Mouse (Mus musculus) heart, embryonic 15.5 days (tissue): ENCODE data around the gene Cfl1. TPM values are rescaled to one million over a fixed set of nuclear protein-coding genes. Genes with fewer than 3 reads are reported as not detected.
A peak's percentile ranks its signal among the peaks of the same experiment; 100 is the strongest.

Experiments used
- ATAC-seq: fragments of 200-750 bp; cut with Nextera tagmentation; replicated peaks from 2 replicates; pipeline ENCODE4 v1.8.0; 2017; ENCODE audit warnings: low read depth, moderate TSS enrichment; ENCODE audit not compliant: insufficient number of reproducible peaks, insufficient read depth, low FRiP score
- H3K27ac ChIP-seq: fragments of 300-500 bp; sonication (generic); 2 replicates; pipeline ENCODE4 v1.5.1; 2015; ENCODE audit warnings: mild to moderate bottlenecking, inconsistent platforms
- H3K27me3 ChIP-seq: fragments of 300-500 bp; sonication (generic); 2 replicates; pipeline ENCODE4 v1.6.1; 2015; ENCODE audit warnings: inconsistent platforms
- H3K36me3 ChIP-seq: fragments of 300-500 bp; sonication (generic); 2 replicates; pipeline ENCODE4 v1.6.1; 2015; ENCODE audit warnings: mild to moderate bottlenecking, inconsistent platforms
- H3K4me1 ChIP-seq: fragments of 300-500 bp; sonication (generic); replicated peaks from 2 replicates; pipeline ENCODE4 v1.6.1; 2015; ENCODE audit warnings: inconsistent platforms
- H3K4me2 ChIP-seq: fragments of 300-500 bp; sonication (generic); 2 replicates; pipeline ENCODE4 v1.6.1; 2015; ENCODE audit warnings: inconsistent platforms, mild to moderate bottlenecking, moderate library complexity
- H3K4me3 ChIP-seq: fragments of 300-500 bp; sonication (generic); 2 replicates; pipeline ENCODE4 v1.5.1; 2015; ENCODE audit warnings: mild to moderate bottlenecking, inconsistent platforms
- H3K9ac ChIP-seq: fragments of 300-500 bp; sonication (generic); 2 replicates; pipeline ENCODE4 v1.6.1; 2015; ENCODE audit warnings: mild to moderate bottlenecking, inconsistent platforms
- H3K9me3 ChIP-seq: fragments of 300-500 bp; sonication (generic); replicated peaks from 2 replicates; pipeline ENCODE4 v1.6.1; 2016; ENCODE audit warnings: inconsistent platforms
- WGBS: fragments of 180-500 bp; shearing (Covaris S2); methylation state at CpG from one replicate; pipeline ENCODE4 v1.1.7; 2015; ENCODE audit warnings: mixed read lengths; 5-methylcytosine and 5-hydroxymethylcytosine counted together
- polyA plus RNA-seq: library from polyadenylated mRNA; unstranded; fragments of >200 nt; fragmentation: Nextera tagmentation; extraction: Ambion mirVana; gene quantifications from 2 replicates; pipeline ENCODE4 v1.2.1, GENCODE M21; 2015

Cfl1 gene
- polyA plus RNA-seq, 1 experiment from 2014 or later, result 1,578 TPM

DNA sequence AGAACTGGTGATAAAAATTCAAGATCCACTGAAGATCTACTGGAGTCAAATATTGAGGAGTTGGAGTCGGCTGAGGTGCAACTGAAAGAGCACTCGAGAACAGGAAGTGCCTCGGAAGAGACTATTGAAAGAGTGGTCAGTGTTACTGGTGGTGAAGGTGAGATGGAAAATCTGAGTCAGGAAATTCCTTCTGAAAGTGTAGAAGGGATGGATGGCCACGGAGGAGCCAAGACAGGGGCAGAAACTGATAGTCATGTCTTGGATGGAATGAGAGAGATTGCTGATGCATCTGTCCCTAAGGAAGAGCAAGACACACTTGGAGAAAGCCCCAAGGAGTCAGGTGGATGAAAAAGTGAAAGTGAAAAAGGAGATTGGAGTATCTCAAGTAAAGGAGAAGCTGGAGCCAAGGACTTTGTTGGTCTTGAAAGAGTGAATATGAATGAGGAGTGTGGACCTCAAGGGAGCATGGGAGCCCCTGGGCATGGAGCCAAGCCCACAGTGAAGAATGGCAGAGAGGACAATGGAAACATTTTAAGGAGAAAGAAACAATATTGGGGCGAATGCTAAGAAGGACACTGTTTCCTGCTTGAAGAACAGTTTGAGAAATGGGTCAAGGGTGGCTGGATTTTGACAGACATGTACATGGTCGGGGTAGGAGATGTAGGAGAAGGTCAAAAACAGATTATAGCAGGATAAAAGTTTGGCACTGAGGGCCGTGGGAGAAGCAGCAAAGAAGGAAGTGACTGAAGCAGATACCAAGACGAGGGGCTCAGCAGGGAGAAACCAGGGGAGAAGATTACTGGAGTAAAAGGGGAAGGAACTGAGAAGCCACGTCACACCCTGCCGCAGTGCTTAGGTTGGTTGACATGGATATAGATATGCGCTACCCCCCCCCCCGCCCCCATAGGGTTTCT lies 22.1 kb downstream of the Cfl1 start:
- Histone ChIP-seq H3K36me3 (no peaks in the 10 kb centered on the region), H3K9ac (no peak overlapping the region), H3K27me3 (no peaks in the 10 kb centered on the region), H3K9me3 (no peaks in the 10 kb centered on the region), H3K4me3 (no peak overlapping the region), H3K4me1 (peaks cover 29% of the 10 kb centered on the region), H3K4me2 (peak overlapping the region; percentile 87), H3K27ac (peak overlapping the region; percentile 2; the same call in 1 of the 2 replicates)
- no peak for ATAC-seq
- WGBS, result 60% methylated on average over 12 of the region's 12 CpGs

DNA sequence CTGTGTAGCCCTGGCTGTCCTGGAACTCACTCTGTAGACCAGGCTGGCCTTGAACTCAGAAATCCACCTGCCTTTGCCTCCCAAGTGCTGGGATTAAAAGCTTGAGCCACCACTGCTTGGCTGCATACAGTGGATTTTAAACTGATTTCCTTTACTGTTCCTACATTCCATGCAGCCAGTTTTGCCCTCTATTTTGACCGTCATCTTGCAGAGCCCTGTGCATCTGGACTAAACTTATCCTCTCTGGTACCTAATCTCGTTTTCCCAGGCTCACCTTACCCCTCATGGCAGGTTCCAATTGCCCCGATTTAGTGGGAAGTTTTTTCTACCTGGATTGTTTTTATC lies 22.7 kb downstream of the Cfl1 start:
- no peak overlapping the region for H3K27ac ChIP-seq
- H3K27me3 ChIP-seq, result no peaks in the 10 kb centered on the region
- H3K36me3 ChIP-seq, result no peaks in the 10 kb centered on the region
- H3K4me3 ChIP-seq, result no peak overlapping the region
- H3K4me1 ChIP-seq, result peaks cover 29% of the 10 kb centered on the region
- ATAC-seq, result no peak
- H3K9me3 ChIP-seq, result no peaks in the 10 kb centered on the region
- peak overlapping the region; percentile 87; the same call in 1 of the 2 replicates for H3K4me2 ChIP-seq
- H3K9ac ChIP-seq, result no peak overlapping the region
- WGBS, result 84% methylated on average over 3 of the region's 3 CpGs

DNA sequence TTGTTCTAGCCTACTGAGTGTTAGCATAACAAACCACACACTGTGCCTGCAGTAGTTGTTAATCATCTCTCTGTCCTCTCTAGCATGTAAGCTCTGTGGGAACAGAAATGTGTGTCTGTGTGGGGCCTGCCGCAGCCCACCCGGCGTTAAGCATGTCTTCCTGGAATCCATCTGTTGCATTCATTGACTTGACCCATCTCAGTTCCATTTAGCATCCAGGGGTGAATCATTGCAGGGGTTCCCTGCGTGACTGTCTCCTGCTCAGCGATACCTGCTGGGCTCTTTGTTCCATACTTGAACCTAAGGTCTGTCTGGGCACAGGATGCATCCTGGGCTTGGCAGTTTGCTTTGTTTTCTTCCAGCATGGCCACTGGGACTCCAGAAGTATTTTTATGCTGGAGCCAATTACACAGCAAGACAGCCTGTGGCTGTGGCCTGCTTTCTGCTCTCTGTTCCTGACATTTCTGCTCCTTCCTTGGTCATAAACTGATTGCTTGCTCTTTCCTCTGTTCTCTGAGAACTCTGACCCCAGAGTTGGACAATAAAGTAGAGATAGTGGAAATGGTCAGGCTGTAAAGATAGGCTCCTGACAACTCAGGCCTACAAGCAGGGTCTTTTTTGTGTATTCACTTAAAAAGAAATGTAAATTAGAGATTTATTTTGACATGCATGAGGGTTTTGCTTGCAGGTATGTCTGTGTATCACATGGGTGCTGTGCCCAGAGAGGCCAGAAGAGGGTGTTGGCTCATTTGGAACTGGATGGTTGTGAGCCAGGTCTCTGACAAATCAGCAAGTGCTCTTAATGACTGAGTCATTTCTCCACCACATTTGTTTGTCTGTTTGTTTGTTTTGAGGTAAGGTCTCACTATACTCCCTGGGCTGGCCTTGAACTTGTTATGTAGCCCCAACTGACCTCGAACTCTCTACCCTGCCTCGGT lies 25.9 kb downstream of the Cfl1 start:
- Histone ChIP-seq H3K4me1 (peaks cover 15% of the 10 kb centered on the region), H3K4me2 (no peak overlapping the region), H3K9ac (no peak overlapping the region), H3K9me3 (no peaks in the 10 kb centered on the region), H3K27me3 (no peaks in the 10 kb centered on the region), H3K36me3 (no peaks in the 10 kb centered on the region), H3K4me3 (no peak overlapping the region), H3K27ac (no peak overlapping the region)
- 89% methylated on average over 7 of the region's 7 CpGs for WGBS
- ATAC-seq, result no peak

DNA sequence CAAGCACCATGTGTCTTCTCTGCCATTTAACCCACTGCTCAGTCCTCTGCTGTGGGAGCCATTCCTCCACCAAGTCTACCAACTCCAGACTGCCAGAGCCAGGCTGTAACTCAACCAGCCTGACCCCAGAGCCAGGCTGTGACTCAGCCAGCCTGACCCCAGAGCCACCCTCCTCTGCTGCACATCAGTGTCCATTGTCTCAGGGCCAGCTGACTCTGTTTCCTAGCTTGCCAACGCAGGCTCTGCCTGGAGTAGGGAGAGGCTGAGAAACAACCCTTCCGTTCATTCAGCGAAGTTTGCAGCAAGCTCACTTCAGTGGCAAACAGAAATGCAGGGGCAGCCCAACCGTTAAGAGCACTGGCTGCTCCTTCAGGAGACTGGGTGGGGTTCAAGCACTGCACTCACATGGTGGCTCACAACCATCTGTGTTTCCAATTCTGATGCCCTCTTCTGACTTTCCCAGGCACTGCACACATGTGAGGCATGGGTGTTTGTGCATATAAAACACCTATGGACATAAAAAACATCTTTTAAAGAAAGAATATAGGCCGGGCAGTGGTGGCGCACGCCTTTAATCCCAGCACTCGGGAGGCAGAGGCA lies 26.8 kb downstream of the Cfl1 start:
- Histone ChIP-seq H3K27me3 (no peaks in the 10 kb centered on the region), H3K4me3 (no peak overlapping the region), H3K4me2 (no peak overlapping the region), H3K9ac (no peak overlapping the region), H3K27ac (no peak overlapping the region), H3K36me3 (no peaks in the 10 kb centered on the region), H3K4me1 (peaks cover 8% of the 10 kb centered on the region), H3K9me3 (no peaks in the 10 kb centered on the region)
- no peak; the same call in 1 of the 2 replicates for ATAC-seq
- WGBS, result 78% methylated on average over 8 of the region's 8 CpGs

DNA sequence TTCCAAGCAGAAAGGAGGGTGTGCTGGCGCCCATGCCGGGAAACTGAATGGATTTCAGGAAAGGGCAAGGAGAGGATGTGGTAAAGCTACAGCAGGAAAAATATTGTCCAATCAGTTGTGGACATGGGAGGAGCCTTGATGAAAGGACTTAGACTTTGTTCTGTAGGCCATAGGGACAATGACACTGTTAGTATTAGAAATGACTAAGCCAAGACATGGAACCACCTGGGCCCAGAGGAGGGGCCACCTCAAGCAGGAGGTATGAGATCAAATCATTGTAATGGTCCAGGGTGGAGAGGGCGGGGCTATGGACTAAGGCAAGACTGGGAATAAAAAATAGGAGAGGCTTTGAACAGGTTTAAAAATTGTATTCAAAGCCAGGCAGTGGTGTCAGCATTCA lies 28.5 kb downstream of the Cfl1 start:
- ATAC-seq, result no peak
- Histone ChIP-seq H3K27me3 (no peaks in the 10 kb centered on the region), H3K9me3 (no peaks in the 10 kb centered on the region), H3K4me3 (no peak overlapping the region), H3K27ac (no peak overlapping the region), H3K9ac (no peak overlapping the region), H3K36me3 (no peaks in the 10 kb centered on the region), H3K4me2 (no peak overlapping the region), H3K4me1 (no peaks in the 10 kb centered on the region)
- 85% methylated on average over 3 of the region's 3 CpGs for WGBS

DNA sequence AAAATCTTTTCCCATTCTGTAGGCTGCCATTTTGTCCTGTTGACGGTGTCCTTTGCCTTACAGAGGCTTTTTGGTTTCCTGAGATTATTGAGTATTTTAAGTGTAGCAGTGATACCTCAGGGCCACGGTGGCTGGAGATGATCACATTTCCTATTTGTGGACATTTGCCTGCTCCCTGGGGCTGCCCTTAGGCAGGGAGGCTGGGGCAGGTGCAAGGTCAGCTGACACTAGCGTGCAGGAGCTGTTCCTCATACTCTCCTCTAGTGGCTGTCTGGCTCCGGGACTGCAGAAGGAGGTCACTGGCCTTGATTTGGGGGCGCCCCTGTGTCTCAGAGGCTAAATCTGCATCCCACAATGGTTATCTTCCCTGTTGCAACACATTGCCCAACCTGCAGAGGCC lies 34.9 kb downstream of the Cfl1 start:
- 70% methylated on average over 5 of the region's 5 CpGs for WGBS
- 0 out of 2 replicates have a peak, but pooled peaks cover under 1% of the 10 kb centered on the region for H3K27me3 ChIP-seq
- H3K9me3 ChIP-seq, result no peaks in the 10 kb centered on the region
- no peak overlapping the region for H3K4me2 ChIP-seq
- no peaks in the 10 kb centered on the region for H3K36me3 ChIP-seq
- no peak overlapping the region for H3K9ac ChIP-seq
- ATAC-seq, result no peak
- H3K27ac ChIP-seq, result no peak overlapping the region
- peaks cover 5% of the 10 kb centered on the region for H3K4me1 ChIP-seq
- H3K4me3 ChIP-seq, result no peak overlapping the region

DNA sequence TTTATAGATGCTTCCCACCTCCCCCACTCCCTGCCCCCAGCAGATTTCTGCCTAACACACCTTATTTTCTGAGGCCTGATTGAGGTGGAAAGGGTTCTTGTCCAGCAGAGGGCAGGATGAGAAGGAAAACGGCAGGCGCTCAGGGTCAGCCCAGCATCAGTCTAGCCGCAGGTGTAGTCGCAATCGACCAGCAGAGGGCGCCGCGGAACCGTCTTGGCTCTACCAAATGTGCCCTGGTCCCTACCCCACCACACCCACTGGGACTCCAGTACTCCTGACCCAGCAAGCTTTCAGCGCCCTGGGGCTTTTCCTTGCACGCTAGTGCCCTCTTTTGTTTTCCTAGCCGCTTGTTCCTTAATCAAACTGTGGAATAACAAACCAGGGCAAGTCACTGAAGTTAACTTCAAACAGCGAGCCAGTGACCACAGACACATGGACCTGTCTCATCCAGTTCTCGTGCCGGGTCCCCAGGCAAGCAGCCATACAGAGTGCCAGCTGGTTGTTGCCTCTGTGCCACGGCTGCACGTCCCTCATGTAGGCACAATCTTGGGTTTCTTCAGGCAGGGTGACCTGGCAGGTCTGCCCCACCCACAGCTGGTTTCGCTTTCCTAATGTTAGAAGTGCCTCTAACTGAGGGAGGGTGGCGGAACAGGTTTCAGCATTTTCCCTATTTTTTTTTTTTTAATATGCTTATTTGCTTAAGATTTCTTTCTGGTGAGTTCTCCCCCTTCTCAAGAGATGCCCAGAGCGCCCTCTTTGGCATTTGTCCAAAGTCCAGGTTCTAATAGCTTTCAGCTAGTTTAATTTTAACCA lies 39.3 kb downstream of the Cfl1 start:
- Histone ChIP-seq H3K4me3 (peak overlapping the region; percentile 34), H3K9ac (peak overlapping the region; percentile 35; the same call in 1 of the 2 replicates), H3K36me3 (no peaks in the 10 kb centered on the region), H3K4me1 (peaks cover 5% of the 10 kb centered on the region), H3K27me3 (0 out of 2 replicates have a peak, but pooled peaks cover 4% of the 10 kb centered on the region), H3K27ac (no peak overlapping the region), H3K9me3 (no peaks in the 10 kb centered on the region), H3K4me2 (peak overlapping the region; percentile 59)
- peak; percentile 97 for ATAC-seq
- 17% methylated on average over 20 of the region's 20 CpGs for WGBS

DNA sequence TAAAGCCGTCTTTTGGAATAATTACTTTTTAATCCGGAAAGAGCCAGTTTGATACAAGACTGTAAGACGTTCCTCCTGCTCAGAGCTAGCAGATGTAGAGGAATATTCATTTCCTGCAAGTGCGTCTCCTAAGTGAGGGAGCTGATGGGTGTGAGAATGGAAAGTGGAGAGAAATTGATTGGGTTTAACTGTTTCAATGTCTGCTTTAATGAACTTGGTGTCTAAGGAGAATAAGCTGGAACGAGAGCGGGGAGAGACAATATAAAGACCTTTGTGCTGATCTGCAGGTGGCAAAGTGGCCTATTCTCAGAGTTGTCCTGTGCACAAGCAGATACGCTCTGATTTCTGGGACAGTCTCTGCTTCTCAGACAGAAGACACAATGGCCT lies 39.9 kb downstream of the Cfl1 start:
- peaks cover 5% of the 10 kb centered on the region for H3K4me1 ChIP-seq
- H3K9ac ChIP-seq, result no peak overlapping the region
- H3K4me3 ChIP-seq, result no peak overlapping the region
- H3K36me3 ChIP-seq, result no peaks in the 10 kb centered on the region
- no peaks in the 10 kb centered on the region for H3K9me3 ChIP-seq
- 0 out of 2 replicates have a peak, but pooled peaks cover 4% of the 10 kb centered on the region for H3K27me3 ChIP-seq
- H3K4me2 ChIP-seq, result peak overlapping the region; percentile 59; the same call in 1 of the 2 replicates
- no peak for ATAC-seq
- 66% methylated on average over 7 of the region's 7 CpGs for WGBS
- H3K27ac ChIP-seq, result no peak overlapping the region

DNA sequence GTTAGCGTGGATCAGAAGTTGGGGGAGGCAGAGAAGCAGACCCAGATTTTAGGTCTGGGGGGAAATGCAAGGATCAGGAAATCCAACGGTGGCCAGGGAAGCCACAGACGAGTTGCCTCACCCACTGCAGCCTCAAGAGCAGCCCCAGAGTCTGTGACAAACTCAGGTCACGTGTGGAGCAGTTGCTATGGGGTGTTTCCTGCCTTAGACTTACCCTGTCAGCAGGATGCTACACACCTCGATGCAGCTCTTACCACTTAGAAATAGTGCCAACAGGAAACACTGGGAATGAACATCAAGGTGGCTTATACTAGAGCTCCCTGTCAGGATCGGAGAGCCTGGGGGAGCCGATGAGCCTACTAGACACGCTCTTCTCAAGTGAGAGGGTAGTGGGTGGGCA lies 42.3 kb downstream of the Cfl1 start:
- no peak overlapping the region for H3K4me2 ChIP-seq
- H3K9ac ChIP-seq, result no peak overlapping the region
- WGBS, result 58% methylated on average over 8 of the region's 8 CpGs

DNA sequence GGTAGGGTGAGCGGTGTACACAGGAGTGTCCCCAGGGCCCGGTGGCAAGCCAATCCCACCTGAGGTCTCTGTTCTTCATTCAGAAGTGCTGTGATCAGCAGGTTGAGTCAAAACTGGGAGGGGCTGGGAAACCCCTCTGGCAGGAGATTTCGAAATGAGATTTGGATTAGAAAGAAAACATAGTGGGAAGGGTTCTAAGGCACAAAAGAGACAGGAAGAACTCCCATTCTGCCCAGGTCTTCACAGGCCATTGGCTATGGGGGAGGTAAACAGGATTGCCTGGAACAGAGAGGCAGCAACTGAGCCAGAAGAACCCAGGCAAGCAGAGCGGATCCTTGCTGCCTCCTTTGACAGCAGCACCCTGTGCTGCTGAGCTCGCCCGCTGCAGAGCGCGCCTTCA lies 48.5 kb downstream of the Cfl1 start:
- ATAC-seq, result no peak
- WGBS, result 63% methylated on average over 8 of the region's 8 CpGs
- Histone ChIP-seq H3K4me2 (no peak overlapping the region), H3K9me3 (no peaks in the 10 kb centered on the region), H3K27me3 (peaks cover 6% of the 10 kb centered on the region; the same call in 1 of the 2 replicates), H3K4me3 (no peak overlapping the region), H3K4me1 (no peaks in the 10 kb centered on the region; the same call in 1 of the 2 replicates), H3K9ac (no peak overlapping the region), H3K36me3 (no peaks in the 10 kb centered on the region), H3K27ac (no peak overlapping the region)

More for the DNA sequence above, 42.3 kb downstream of the Cfl1 start:
- ATAC-seq, result no peak
- no peak overlapping the region for H3K27ac ChIP-seq
- peaks cover 5% of the 10 kb centered on the region for H3K4me1 ChIP-seq
- no peaks in the 10 kb centered on the region for H3K9me3 ChIP-seq
- no peak overlapping the region for H3K4me3 ChIP-seq
- no peaks in the 10 kb centered on the region for H3K36me3 ChIP-seq
- H3K27me3 ChIP-seq, result 0 out of 2 replicates have a peak, but pooled peaks cover 4% of the 10 kb centered on the region
